Mouse (Mus musculus) liver, adult 2 months (tissue): ENCODE measurements around the gene Lin52. TPM values are rescaled to one million over a fixed set of nuclear protein-coding genes. Genes with fewer than 3 reads are reported as not detected.
A peak's percentile ranks its signal among the peaks of the same experiment; 100 is the strongest.

Experiments used
- DNase-seq: peaks from one replicate; pipeline ENCODE4 v3.0.0-alpha.2; 2011; ENCODE audit warnings: low read depth, low spot score; ENCODE audit errors: extremely low read depth
- H3K27ac ChIP-seq: fragments of 200-500 bp; replicated peaks from 2 replicates; pipeline ENCODE4 v1.5.1; 2012; ENCODE audit warnings: low read depth, mild to moderate bottlenecking, control low read depth, inconsistent platforms, low read length; ENCODE audit not compliant: insufficient read depth
- H3K27me3 ChIP-seq: fragments of 200-500 bp; 2 replicates; pipeline ENCODE4 v1.6.1; 2012; ENCODE audit warnings: mild to moderate bottlenecking, moderate library complexity, low read length, inconsistent platforms; ENCODE audit not compliant: control insufficient read depth, insufficient read depth
- H3K36me3 ChIP-seq: fragments of 200-500 bp; 2 replicates; pipeline ENCODE4 v1.6.1; 2012; ENCODE audit warnings: low read length, inconsistent platforms; ENCODE audit not compliant: control insufficient read depth, insufficient read depth
- H3K4me1 ChIP-seq: fragments of 200-500 bp; 2 replicates; pipeline ENCODE4 v1.6.1; 2011; ENCODE audit warnings: low read length; ENCODE audit not compliant: control insufficient read depth, insufficient read depth
- H3K4me3 ChIP-seq: fragments of 200-500 bp; 2 replicates; pipeline ENCODE4 v1.5.1; 2011; ENCODE audit warnings: low read depth, mild to moderate bottlenecking, control low read depth, low read length, moderate library complexity; ENCODE audit not compliant: insufficient read depth
- H3K79me2 ChIP-seq: fragments of 200-500 bp; 2 replicates; pipeline ENCODE4 v1.6.1; 2012; ENCODE audit warnings: inconsistent platforms, mild to moderate bottlenecking, low read length, moderate library complexity; ENCODE audit not compliant: control insufficient read depth, insufficient read depth
- H3K9ac ChIP-seq: fragments of 200-500 bp; 2 replicates; pipeline ENCODE4 v1.6.1; 2012; ENCODE audit warnings: low read depth, mild to moderate bottlenecking, control low read depth, inconsistent platforms, low read length
- CTCF ChIP-seq: fragments of 200-500 bp; IDR thresholded peaks from 2 replicates; pipeline ENCODE4 v1.5.1; 2011; ENCODE audit warnings: low read depth, low read length, control low read depth
- POLR2A ChIP-seq: fragments of 200-500 bp; IDR thresholded peaks from 2 replicates; pipeline ENCODE4 v1.6.1; 2011; ENCODE audit warnings: low read length, control low read depth; ENCODE audit not compliant: insufficient read depth; ENCODE audit errors: extremely low read depth
- WGBS: fragments of 180-500 bp; shearing (Covaris S2); methylation state at CpG from one replicate; pipeline ENCODE4 v1.1.7; 2018; 5-methylcytosine and 5-hydroxymethylcytosine counted together
- polyA plus RNA-seq: library from polyadenylated mRNA; depleted of rRNA; stranded (reverse); fragments of >200 nt; gene quantifications from 2 replicates; pipeline ENCODE4 v1.2.3, GENCODE M21; 2012; rRNA removed
- total RNA-seq: library from RNA; depleted of rRNA; stranded (reverse); fragments of >200 nt; gene quantifications from 2 replicates; pipeline ENCODE4 v1.2.3, GENCODE M21; 2014; rRNA removed

The Lin52 gene
- total RNA-seq = 6.7 and 8.7 TPM in 2 replicates
- 5.9 and 6.2 TPM in 2 replicates for polyA plus RNA-seq

- DNase-seq = peak; percentile 100
- peak; percentile 99 for TF ChIP-seq POLR2A
- TF ChIP-seq CTCF = no peak
- H3K4me1 ChIP-seq = peaks cover 8% of the 10 kb centered on the region
- H3K4me3 ChIP-seq = peak within 1 kb of the TSS; percentile 68
- peak within 1 kb of the TSS; percentile 88 for H3K9ac ChIP-seq
- under 1% methylated on average over 49 of the region's 49 CpGs for WGBS
- peaks cover 10% of the 10 kb centered on the region; the same call in 1 of the 2 replicates for H3K79me2 ChIP-seq
- no peaks in the 10 kb centered on the region for H3K27me3 ChIP-seq
- H3K27ac ChIP-seq = peak within 1 kb of the TSS; percentile 97
- H3K36me3 ChIP-seq = no peaks in the 10 kb centered on the region
Measured at GRCm38 (mm10) chr12:84450718-84451646, at the start of gene Lin52, which contains the start of gene Aldh6a1. Gene Lin52 (plus strand): TSS chr12:84451422. Gene Aldh6a1 (minus strand): TSS chr12:84451004.

GRCm38 (mm10) chr12:84402923-84403322 lies 48.3 kb upstream of the Lin52 start:
- TF ChIP-seq CTCF (no peak), POLR2A (no peak)
- WGBS = 22% methylated on average over 9 of the region's 9 CpGs
- Histone ChIP-seq H3K4me1 (peaks cover 9% of the 10 kb centered on the region), H3K79me2 (peaks cover 6% of the 10 kb centered on the region; the same call in 1 of the 2 replicates), H3K27ac (peak overlapping the region; percentile 22), H3K27me3 (no peaks in the 10 kb centered on the region), H3K9ac (no peak overlapping the region; the same call in 1 of the 2 replicates), H3K4me3 (no peak overlapping the region), H3K36me3 (no peaks in the 10 kb centered on the region)
- DNase-seq = peak; percentile 66

GRCm38 (mm10) chr12:84404541-84404940 lies 46.7 kb upstream of the Lin52 start:
- H3K36me3 ChIP-seq = no peaks in the 10 kb centered on the region
- no peak overlapping the region for H3K27ac ChIP-seq
- H3K79me2 ChIP-seq = peaks cover 2% of the 10 kb centered on the region; the same call in 1 of the 2 replicates
- peaks cover 10% of the 10 kb centered on the region; the same call in 1 of the 2 replicates for H3K4me1 ChIP-seq
- no peak overlapping the region for H3K9ac ChIP-seq
- H3K4me3 ChIP-seq = no peak overlapping the region
- TF ChIP-seq CTCF (no peak), POLR2A (no peak)
- no peak for DNase-seq
- WGBS = 97% methylated on average over 6 of the region's 6 CpGs
- H3K27me3 ChIP-seq = no peaks in the 10 kb centered on the region

DNA sequence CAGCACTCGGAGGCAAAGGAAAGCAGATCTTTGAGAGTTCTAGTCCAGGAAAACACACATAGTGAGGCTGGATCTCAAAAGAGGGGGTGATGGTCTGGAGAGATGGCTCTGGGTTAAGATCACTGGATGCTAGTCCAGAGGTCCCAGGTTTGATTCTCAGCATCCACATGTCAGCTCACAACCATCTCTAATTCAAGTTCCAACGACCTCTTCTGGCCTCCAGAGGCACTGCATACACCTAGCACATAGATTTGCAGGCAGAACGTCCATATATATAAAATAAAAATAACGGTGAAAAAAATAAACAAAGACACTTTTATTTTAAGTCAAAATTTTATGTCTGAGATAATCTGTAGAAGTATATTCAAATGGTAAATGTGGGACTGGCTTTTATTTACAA lies 44.0 kb upstream of the Lin52 start:
- 64% methylated on average over 4 of the region's 4 CpGs for WGBS

GRCm38 (mm10) chr12:84407874-84408818 lies 43.1 kb upstream of the Lin52 start:
- Histone ChIP-seq H3K4me3 (peak overlapping the region; percentile 87), H3K27me3 (no peaks in the 10 kb centered on the region), H3K9ac (peak overlapping the region; percentile 87), H3K79me2 (peaks cover 2% of the 10 kb centered on the region; the same call in 1 of the 2 replicates), H3K36me3 (no peaks in the 10 kb centered on the region), H3K27ac (peak overlapping the region; percentile 66), H3K4me1 (peaks cover 4% of the 10 kb centered on the region; the same call in 1 of the 2 replicates)
- TF ChIP-seq POLR2A (no peak), CTCF (no peak)
- under 1% methylated on average over 52 of the region's 52 CpGs for WGBS
- no peak for DNase-seq

More for the DNA sequence above, 44.0 kb upstream of the Lin52 start:
- H3K4me1 ChIP-seq = peaks cover 10% of the 10 kb centered on the region; the same call in 1 of the 2 replicates
- H3K27me3 ChIP-seq = no peaks in the 10 kb centered on the region
- DNase-seq = no peak
- no peaks in the 10 kb centered on the region for H3K36me3 ChIP-seq
- H3K27ac ChIP-seq = no peak overlapping the region
- H3K79me2 ChIP-seq = peaks cover 2% of the 10 kb centered on the region; the same call in 1 of the 2 replicates
- no peak overlapping the region for H3K9ac ChIP-seq
- H3K4me3 ChIP-seq = no peak overlapping the region
- TF ChIP-seq POLR2A (no peak), CTCF (no peak)
